Mouse (Mus musculus) liver, adult 2 months (tissue): ENCODE results near the gene Zfp146.

Source experiments
- CTCF ChIP-seq: fragments of 200-500 bp; IDR thresholded peaks from 2 replicates; pipeline ENCODE4 v1.5.1; 2011; ENCODE audit warnings: low read depth, low read length, control low read depth
- POLR2A ChIP-seq: fragments of 200-500 bp; IDR thresholded peaks from 2 replicates; pipeline ENCODE4 v1.6.1; 2011; ENCODE audit warnings: low read length, control low read depth; ENCODE audit not compliant: insufficient read depth; ENCODE audit errors: extremely low read depth

DNA sequence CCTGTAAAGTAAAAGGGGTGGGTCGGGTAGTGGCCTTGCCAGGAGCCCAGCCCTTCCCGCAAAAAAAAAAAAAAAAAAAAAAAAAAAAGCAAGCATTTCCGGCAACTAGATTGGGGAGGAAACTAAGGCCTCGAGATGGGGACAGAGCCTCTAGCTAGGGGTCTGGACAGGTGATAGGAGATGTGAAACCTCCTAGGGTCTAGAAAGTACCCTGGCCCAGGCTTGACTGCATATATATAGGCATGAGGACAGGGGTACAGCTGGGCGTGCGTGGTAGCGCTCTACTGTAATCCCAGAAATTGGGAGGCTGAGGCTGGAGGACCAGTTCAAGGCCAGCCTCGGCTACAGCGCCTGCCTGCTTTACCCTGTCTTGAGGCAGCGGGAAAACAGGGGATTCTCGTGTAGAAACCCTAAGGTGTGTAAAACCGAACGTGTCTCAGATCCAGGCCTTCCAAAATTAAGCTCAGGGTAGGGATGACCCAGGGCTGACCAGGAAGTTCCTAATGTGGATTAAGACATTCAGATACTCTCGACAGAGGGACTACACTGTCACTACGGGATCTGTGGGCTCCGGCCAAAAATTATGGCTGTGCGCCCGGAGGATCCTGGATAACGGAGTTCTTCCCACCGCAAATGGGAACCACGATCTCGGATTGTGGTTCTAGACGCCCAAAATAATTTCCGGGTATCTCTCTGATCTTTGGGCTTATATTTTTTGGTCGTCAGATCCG is 24.7 kb upstream of the Zfp146 start:
- no peak for TF ChIP-seq CTCF
- no peak for TF ChIP-seq POLR2A
